Mouse (Mus musculus): ENCODE data around the gene Olfr855.
A peak's percentile ranks its signal among the peaks of the same experiment; 100 is the strongest.

Olfr855 gene

GRCm38 (mm10) chr9:19582317-19582716 is at the start of gene Olfr855:
TSS of gene Olfr855 (plus strand) at chr9:19582617.
- DNase-seq (ENCODE audit: low read depth, low spot score) = no peak

- DNase-seq (ENCODE audit: low read depth, low spot score) = no peak
Measured at GRCm38 (mm10) chr9:19540976-19541375, 41.4 kb upstream of the Olfr855 start, which contains the start of gene Olfr853. TSS of gene Olfr853 (minus strand) at chr9:19541076.

- no peak for DNase-seq (ENCODE audit: low read depth, low spot score)
Measured at GRCm38 (mm10) chr9:19567282-19567681, 15.1 kb upstream of the Olfr855 start, which contains the start of gene Olfr854. TSS of gene Olfr854 (minus strand) at chr9:19567382.

GRCm38 (mm10) chr9:19621297-19621696 is 38.9 kb downstream of the Olfr855 start:
- no peak for DNase-seq (ENCODE audit: low read depth, low spot score)

- peak; percentile 100 for DNase-seq (ENCODE audit: low read depth, low spot score)
Measured at GRCm38 (mm10) chr9:19621843-19622822, 39.7 kb downstream of the Olfr855 start, which contains the start of gene Zfp317. TSS of gene Zfp317 (plus strand) at chr9:19622102.

GRCm38 (mm10) chr9:19629574-19629973 is 47.2 kb downstream of the Olfr855 start:
- no peak for DNase-seq (ENCODE audit: low read depth, low spot score)
